Mouse (Mus musculus) myocyte (in vitro differentiated cells): ENCODE results near the gene Cnot3. TPM values are rescaled to one million over a fixed set of nuclear protein-coding genes. Genes with fewer than 3 reads are reported as not detected.

Source experiments
- H3K27me3 ChIP-seq: one replicate; pipeline ENCODE4 v1.6.1; 2011; ENCODE audit not compliant: control insufficient read depth, insufficient read depth, insufficient read length
- H3K36me3 ChIP-seq: one replicate; pipeline ENCODE4 v1.6.1; 2011; ENCODE audit not compliant: control insufficient read depth, insufficient read depth
- H3K4me2 ChIP-seq: one replicate; pipeline ENCODE4 v1.6.1; 2011; ENCODE audit warnings: low read depth, control low read depth
- H3K4me3 ChIP-seq: one replicate; pipeline ENCODE4 v1.5.1; 2011; ENCODE audit warnings: mild to moderate bottlenecking, control low read depth, moderate library complexity
- H3K79me2 ChIP-seq: one replicate; pipeline ENCODE4 v1.6.1; 2011; ENCODE audit not compliant: control insufficient read depth, insufficient read depth
- H3ac ChIP-seq: one replicate; pipeline ENCODE4 v1.6.1; 2011; ENCODE audit not compliant: control insufficient read depth, insufficient read length
- CEBPB ChIP-seq: IDR thresholded peaks from 2 replicates; pipeline ENCODE4 v1.6.1; 2011; ENCODE audit warnings: mild to moderate bottlenecking, moderate library complexity; ENCODE audit not compliant: poor library complexity, insufficient read depth, severe bottlenecking
- E2F4 ChIP-seq: IDR thresholded peaks from one replicate; pipeline ENCODE4 v1.6.1; 2011; ENCODE audit warnings: mild to moderate bottlenecking, control low read depth, moderate library complexity; ENCODE audit not compliant: insufficient read depth
- MAX ChIP-seq: IDR thresholded peaks from one replicate; pipeline ENCODE4 v1.6.1; 2011; ENCODE audit warnings: low read depth, mild to moderate bottlenecking, control low read depth
- MYOD1 ChIP-seq, 3 experiments: IDR thresholded peaks; one replicate each; pipeline ENCODE4 v1.6.1; 2011; ENCODE audit warnings: control low read depth in 2 of 3, low read depth in 2 of 3, mild to moderate bottlenecking in 2 of 3, moderate library complexity in 1 of 3; ENCODE audit not compliant: insufficient read length in 2 of 3, control insufficient read depth in 1 of 3
- MYOG ChIP-seq, 3 experiments: IDR thresholded peaks; one replicate each; pipeline ENCODE4 v1.6.1; 2011; ENCODE audit warnings: control low read depth in 2 of 3, low read depth in 2 of 3, mild to moderate bottlenecking in 2 of 3; ENCODE audit not compliant: insufficient read length in 2 of 3, control insufficient read depth in 1 of 3, insufficient read depth in 1 of 3
- POLR2A ChIP-seq: IDR thresholded peaks from one replicate; pipeline ENCODE4 v1.6.1; 2011; ENCODE audit warnings: low read depth, mild to moderate bottlenecking, control low read depth, moderate library complexity; ENCODE audit not compliant: insufficient read length
- POLR2AphosphoS2 ChIP-seq: IDR thresholded peaks from one replicate; pipeline ENCODE4 v1.6.1; 2011; ENCODE audit warnings: low read depth, control low read depth; ENCODE audit not compliant: insufficient read length
- REST ChIP-seq: IDR thresholded peaks from one replicate; pipeline ENCODE4 v1.6.1; 2011; ENCODE audit warnings: mild to moderate bottlenecking, control low read depth, moderate library complexity; ENCODE audit not compliant: insufficient read depth, insufficient read length
- SRF ChIP-seq: IDR thresholded peaks from one replicate; pipeline ENCODE4 v1.6.1; 2011; ENCODE audit warnings: low read depth; ENCODE audit not compliant: control insufficient read depth, insufficient read length
- TCF12 ChIP-seq: IDR thresholded peaks from one replicate; pipeline ENCODE4 v1.6.1; 2011; ENCODE audit warnings: mild to moderate bottlenecking, control low read depth; ENCODE audit not compliant: poor library complexity, insufficient read depth, severe bottlenecking
- TCF3 ChIP-seq: IDR thresholded peaks from one replicate; pipeline ENCODE4 v1.6.1; 2011; ENCODE audit warnings: low read depth, control low read depth; ENCODE audit not compliant: insufficient read length
- USF1 ChIP-seq: IDR thresholded peaks from one replicate; pipeline ENCODE4 v1.6.1; 2011; ENCODE audit warnings: low read depth, mild to moderate bottlenecking, control low read depth, moderate library complexity
- polyA plus RNA-seq: library from polyadenylated mRNA; unstranded; fragments of >200 nt; fragmentation: generic; extraction: Trizol; gene quantifications from one replicate; pipeline ENCODE4 v1.2.1, GENCODE M21; 2012; ENCODE audit warnings: missing spikeins

Cnot3 gene
- polyA plus RNA-seq, 1 experiment = 49.0 TPM

DNA sequence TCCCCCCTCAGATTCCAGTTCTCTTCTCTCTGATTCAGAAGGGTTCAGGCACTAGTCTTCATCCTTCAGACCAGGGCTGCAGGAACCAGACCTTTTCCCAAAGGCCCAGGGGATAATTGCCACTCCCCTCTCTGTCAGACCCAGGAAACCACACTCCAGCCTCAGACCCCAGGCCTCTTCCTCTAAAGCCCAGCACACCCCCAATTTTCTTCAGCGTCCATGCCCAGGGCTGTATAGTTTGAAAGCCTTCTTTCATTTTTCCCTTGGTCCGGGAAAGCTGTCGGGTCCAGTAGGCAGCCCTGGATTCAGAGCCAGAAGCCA, 30.1 kb downstream of the Cnot3 start:
- Histone ChIP-seq H3K36me3 (no peaks in the 10 kb centered on the region), H3K4me3 (no peak overlapping the region), H3K79me2 (no peaks in the 10 kb centered on the region)

DNA sequence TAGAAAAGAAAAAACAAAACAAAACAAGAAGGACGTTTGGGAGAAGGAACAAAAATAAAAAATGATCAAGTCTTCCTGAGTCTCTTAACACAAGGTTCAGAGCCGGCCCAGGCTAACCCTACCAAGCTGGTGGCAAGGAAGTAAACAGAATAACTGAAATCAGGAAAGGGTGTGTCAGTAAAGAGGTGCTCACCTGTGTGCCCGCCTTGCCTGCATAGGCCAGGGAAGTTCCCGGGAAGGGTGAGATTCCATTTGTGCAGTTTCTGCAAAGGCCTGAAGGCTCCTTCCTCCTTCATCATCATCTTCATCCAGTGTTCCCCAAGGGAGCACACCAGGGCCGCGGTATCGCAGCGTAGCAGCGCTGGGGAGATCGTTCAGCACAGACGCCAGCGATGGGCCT, 31.3 kb downstream of the Cnot3 start:
- H3K4me2 ChIP-seq = no peak overlapping the region
- no peaks in the 10 kb centered on the region for H3K27me3 ChIP-seq
- no peak for TF ChIP-seq TCF3
- no peak for TF ChIP-seq E2F4
- TF ChIP-seq POLR2AphosphoS2 = no peak
- no peak for TF ChIP-seq MYOG (IDR thresholded peaks at IDR 0.05; ENCODE audit: control insufficient read depth in 1 of 3, insufficient read depth in 1 of 3, insufficient read length in 2 of 3, low read depth in 2 of 3)
- TF ChIP-seq SRF = no peak
- no peak for TF ChIP-seq MYOD1 (IDR thresholded peaks at IDR 0.05; ENCODE audit: control insufficient read depth in 1 of 3, insufficient read length in 2 of 3, low read depth in 2 of 3)
- TF ChIP-seq REST = no peak
- no peak for TF ChIP-seq USF1
- no peak for TF ChIP-seq TCF12
- TF ChIP-seq CEBPB = no peak
- TF ChIP-seq MAX = no peak
- TF ChIP-seq POLR2A = no peak
- no peak overlapping the region for H3K4me3 ChIP-seq
- no peak overlapping the region for H3ac ChIP-seq
- no peaks in the 10 kb centered on the region for H3K79me2 ChIP-seq
- H3K36me3 ChIP-seq = no peaks in the 10 kb centered on the region

More for the DNA sequence above, 30.1 kb downstream of the Cnot3 start:
- Histone ChIP-seq H3K27me3 (no peaks in the 10 kb centered on the region), H3K4me2 (no peak overlapping the region), H3ac (no peak overlapping the region)
- TF ChIP-seq MAX (no peak), TCF12 (no peak), REST (no peak), MYOG (IDR thresholded peaks at IDR 0.05; ENCODE audit: control insufficient read depth in 1 of 3, insufficient read depth in 1 of 3, insufficient read length in 2 of 3, low read depth in 2 of 3) (no peak), SRF (no peak)

GRCm38 (mm10) chr7:3677342-3677741, 32.3 kb downstream of the Cnot3 start, which contains the start of gene Tmc4:
Gene Tmc4, minus strand, starts transcription at chr7:3677553.
- Histone ChIP-seq H3K36me3 (no peaks in the 10 kb centered on the region), H3K4me3 (no peak within 1 kb of the TSS), H3K79me2 (no peaks in the 10 kb centered on the region), H3K4me2 (no peak within 1 kb of the TSS), H3K27me3 (no peaks in the 10 kb centered on the region), H3ac (no peak within 1 kb of the TSS)
- TF ChIP-seq REST (no peak), E2F4 (no peak), TCF3 (no peak), POLR2AphosphoS2 (no peak), POLR2A (no peak), USF1 (no peak), CEBPB (no peak), TCF12 (no peak), SRF (no peak), MAX (no peak), MYOG (IDR thresholded peaks at IDR 0.05; ENCODE audit: control insufficient read depth in 1 of 3, insufficient read depth in 1 of 3, insufficient read length in 2 of 3, low read depth in 2 of 3) (no peak), MYOD1 (IDR thresholded peaks at IDR 0.05; ENCODE audit: control insufficient read depth in 1 of 3, insufficient read length in 2 of 3, low read depth in 2 of 3) (no peak)

- H3K4me3 ChIP-seq = no peak overlapping the region
- TF ChIP-seq MYOD1 (IDR thresholded peaks at IDR 0.05; ENCODE audit: control insufficient read depth in 1 of 3, insufficient read length in 2 of 3, low read depth in 2 of 3) (no peak), MAX (no peak), CEBPB (no peak), POLR2A (no peak), REST (no peak), TCF12 (no peak), MYOG (IDR thresholded peaks at IDR 0.05; ENCODE audit: control insufficient read depth in 1 of 3, insufficient read depth in 1 of 3, insufficient read length in 2 of 3, low read depth in 2 of 3) (no peak), TCF3 (no peak), POLR2AphosphoS2 (no peak), USF1 (no peak), SRF (no peak), E2F4 (no peak)
- H3ac ChIP-seq = no peak overlapping the region
- H3K4me2 ChIP-seq = no peak overlapping the region
- no peaks in the 10 kb centered on the region for H3K36me3 ChIP-seq
- no peaks in the 10 kb centered on the region for H3K79me2 ChIP-seq
- no peaks in the 10 kb centered on the region for H3K27me3 ChIP-seq
Measured at GRCm38 (mm10) chr7:3683908-3684550, 39.0 kb downstream of the Cnot3 start.

DNA sequence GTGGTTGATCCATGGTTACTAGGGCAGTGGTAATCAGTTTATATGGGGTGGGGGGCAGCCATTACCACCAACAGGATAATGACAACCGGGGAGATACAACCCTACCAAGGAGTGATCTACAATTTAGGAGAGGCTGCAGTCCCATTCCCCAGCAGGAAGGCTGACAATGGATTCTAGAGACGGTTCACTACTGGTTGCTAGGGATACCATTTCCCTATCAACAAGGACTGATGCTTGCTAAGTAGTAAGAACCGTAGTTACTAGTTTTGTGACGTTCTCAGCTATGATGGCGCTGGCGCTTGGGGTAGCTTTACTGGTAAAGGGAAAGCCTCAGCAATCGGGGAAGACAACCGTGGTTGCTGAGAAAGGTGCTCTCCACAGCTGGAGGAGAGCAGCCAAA, 39.6 kb downstream of the Cnot3 start:
- H3K4me3 ChIP-seq = no peak overlapping the region
- H3K79me2 ChIP-seq = no peaks in the 10 kb centered on the region
- H3K4me2 ChIP-seq = no peak overlapping the region
- H3ac ChIP-seq = no peak overlapping the region
- no peaks in the 10 kb centered on the region for H3K27me3 ChIP-seq
- no peaks in the 10 kb centered on the region for H3K36me3 ChIP-seq
- TF ChIP-seq USF1 (no peak), POLR2A (no peak), SRF (no peak), REST (no peak), TCF3 (no peak), MYOG (IDR thresholded peaks at IDR 0.05; ENCODE audit: control insufficient read depth in 1 of 3, insufficient read depth in 1 of 3, insufficient read length in 2 of 3, low read depth in 2 of 3) (no peak), MYOD1 (IDR thresholded peaks at IDR 0.05; ENCODE audit: control insufficient read depth in 1 of 3, insufficient read length in 2 of 3, low read depth in 2 of 3) (no peak), E2F4 (no peak), CEBPB (no peak), POLR2AphosphoS2 (no peak), TCF12 (no peak)
